Mouse (Mus musculus): ENCODE measurements around the gene Myt1l.

Gene Myt1l

DNA sequence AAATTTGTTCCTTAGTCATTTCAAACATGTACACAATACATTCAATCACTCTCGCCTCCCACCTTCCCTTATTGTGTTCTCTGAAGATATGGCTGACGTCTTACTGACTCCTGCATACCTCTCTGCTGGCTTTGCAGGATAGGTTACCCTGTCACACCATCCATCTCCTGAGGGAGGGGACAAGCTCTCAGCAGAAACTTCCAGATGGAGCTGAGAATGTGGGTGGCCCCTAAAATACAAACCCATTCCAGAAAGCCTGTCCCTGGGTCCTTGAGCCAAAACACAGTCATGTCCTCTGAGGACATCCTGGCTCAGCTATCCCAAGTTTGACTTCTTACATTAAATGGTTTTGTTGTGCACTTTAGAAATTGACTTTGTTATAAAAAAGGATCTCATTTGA is 129.7 kb downstream of the Myt1l start:
- no peak for DNase-seq

- DNase-seq = no peak
Observed at GRCm38 (mm10) chr12:29671984-29672383, 143.8 kb downstream of the Myt1l start.

- DNase-seq = peak; percentile 55
Observed at GRCm38 (mm10) chr12:29675594-29676362, 147.6 kb downstream of the Myt1l start.

DNA sequence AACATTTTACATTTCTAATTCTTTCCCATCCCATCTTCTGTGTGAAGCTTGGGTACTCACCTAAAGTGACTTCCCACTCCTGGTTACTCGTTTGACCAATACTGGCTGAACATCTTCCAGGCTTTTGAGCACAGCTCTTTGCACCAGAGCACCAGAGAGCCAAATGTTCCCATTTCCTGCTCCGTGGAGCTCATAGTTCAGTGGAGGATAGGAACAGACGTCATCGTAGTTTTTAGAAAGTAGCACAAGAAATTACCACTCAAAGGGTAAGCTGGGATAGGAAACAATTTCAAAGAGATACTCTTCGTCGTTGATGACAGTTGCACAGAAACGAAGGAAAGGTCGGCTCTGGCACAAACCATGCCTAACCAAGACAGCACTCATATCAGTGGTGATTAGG is 154.2 kb downstream of the Myt1l start:
- no peak for DNase-seq

GRCm38 (mm10) chr12:29682946-29683345 is 154.8 kb downstream of the Myt1l start:
- DNase-seq = no peak

DNA sequence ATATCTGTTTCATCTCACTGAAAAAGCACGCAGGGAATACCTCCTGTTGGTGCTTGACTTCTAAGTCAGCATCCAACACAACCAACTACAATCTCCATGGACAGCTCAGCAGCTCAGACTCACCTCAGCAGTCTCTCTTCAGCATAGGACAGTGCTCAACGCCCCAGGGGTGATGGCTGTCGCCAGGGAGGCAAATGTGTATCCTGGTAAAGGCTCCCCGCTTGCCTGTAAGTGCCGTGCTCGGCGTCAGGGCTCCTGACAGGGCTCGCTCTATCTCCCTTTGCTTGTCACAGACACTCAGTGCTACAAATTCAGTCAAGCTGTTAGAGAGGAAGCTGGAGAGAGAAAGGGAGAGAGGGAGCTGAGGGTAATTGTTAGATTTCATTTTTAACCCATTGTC is 158.1 kb downstream of the Myt1l start:
- DNase-seq = no peak

- no peak for DNase-seq
Observed at GRCm38 (mm10) chr12:29691566-29691965, 163.4 kb downstream of the Myt1l start.

DNA sequence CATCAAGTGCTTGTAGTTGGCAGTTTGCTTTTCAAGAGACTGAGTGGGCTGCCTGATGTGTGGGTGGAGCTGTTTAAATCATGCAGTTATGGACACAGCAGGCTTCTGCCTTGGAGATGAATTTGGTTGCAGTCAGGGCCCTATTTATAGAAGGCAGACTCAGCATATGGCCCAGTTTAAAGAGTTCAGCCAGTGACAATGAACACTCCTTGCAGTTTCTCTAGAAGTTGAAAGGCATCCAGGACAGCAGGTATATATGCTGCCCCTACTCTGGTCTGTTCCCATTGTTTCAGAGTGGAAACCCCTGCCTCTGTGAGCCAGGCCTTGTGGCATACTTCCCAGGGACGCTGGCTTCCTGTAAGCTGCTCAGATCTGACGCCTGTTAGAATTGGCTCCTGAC is 167.0 kb downstream of the Myt1l start:
- DNase-seq = peak; percentile 21

- DNase-seq = peak; percentile 16
Observed at GRCm38 (mm10) chr12:29697526-29698500, 169.6 kb downstream of the Myt1l start.

GRCm38 (mm10) chr12:29698541-29698940 is 170.4 kb downstream of the Myt1l start:
- no peak for DNase-seq

DNA sequence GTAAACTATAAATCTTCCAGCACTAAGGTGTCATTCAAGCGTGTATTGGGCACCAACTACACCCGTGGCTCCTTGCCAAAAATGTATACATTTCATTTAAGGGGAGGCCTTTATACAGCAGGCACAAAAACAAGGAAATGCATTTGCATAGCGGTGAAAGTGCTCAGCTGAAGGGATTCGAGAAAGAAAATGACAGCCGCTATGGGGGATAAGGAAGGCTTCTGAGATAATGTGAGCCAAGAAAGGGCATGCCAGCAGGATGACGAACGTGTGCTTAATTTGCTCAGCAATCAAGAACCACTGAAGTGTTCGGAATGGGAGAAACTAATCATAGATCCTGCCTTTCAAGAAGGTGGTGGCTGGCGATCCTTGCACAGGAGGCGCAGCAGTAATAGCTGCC is 170.8 kb downstream of the Myt1l start:
- DNase-seq = no peak

GRCm38 (mm10) chr12:29699386-29699785 is 171.2 kb downstream of the Myt1l start:
- DNase-seq = no peak

- no peak for DNase-seq
Observed at GRCm38 (mm10) chr12:29700026-29700425, 171.8 kb downstream of the Myt1l start.

GRCm38 (mm10) chr12:29701076-29701475 is 172.9 kb downstream of the Myt1l start:
- DNase-seq = no peak

- DNase-seq = peak; percentile 15
Observed at GRCm38 (mm10) chr12:29701731-29702316, 173.6 kb downstream of the Myt1l start.

- peak; percentile 59 for DNase-seq
Observed at GRCm38 (mm10) chr12:29702626-29703025, 174.4 kb downstream of the Myt1l start.

- no peak for DNase-seq
Observed at GRCm38 (mm10) chr12:29703541-29703940, 175.4 kb downstream of the Myt1l start.

GRCm38 (mm10) chr12:29707094-29707493 is 178.9 kb downstream of the Myt1l start:
- no peak for DNase-seq

GRCm38 (mm10) chr12:29708166-29708565 is 180.0 kb downstream of the Myt1l start:
- DNase-seq = no peak

DNA sequence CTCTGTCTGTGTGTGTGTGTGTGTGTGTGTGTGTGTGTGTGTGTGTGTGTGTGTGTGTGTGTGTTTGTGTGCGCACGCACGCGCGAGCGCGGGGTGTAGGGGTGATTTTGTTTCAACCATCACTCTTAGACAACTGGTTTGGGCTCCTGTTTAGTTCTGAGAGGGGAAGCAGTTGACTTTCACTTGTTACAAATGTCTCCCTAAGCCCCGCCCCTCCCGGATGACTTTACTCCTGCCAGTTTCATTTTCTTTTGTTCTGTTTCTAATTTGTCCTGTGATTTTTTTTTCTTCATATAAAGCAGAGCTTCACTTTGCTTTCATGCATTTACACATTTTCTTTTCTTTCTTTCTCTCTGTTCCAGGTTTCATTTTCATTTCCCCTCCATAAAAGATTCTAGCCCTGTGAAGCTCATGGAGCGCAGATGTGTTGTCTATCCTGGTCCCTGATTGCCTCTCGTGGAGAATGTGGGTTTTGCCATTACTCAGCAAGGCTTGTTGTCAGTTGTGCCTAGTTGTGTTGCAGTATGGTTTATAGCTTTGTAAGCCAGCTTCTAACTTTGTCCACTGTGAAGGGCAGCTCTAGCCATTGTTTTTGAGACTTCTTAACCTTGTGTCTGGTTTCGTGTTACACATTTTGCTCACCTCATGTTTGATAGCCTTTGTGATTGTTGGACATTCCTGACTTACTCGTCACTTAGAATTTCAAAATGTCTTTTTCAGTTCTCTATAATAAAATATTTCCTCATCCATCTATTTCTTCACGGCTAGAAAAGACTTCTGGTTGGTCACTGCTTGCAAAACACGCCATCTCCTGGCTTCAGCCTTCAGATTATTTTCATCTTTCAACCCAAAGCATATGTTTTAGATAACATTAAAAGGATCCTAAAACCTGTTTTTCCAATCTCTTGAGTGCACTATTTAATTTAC is 184.9 kb downstream of the Myt1l start:
- no peak for DNase-seq

- peak; percentile 74 for DNase-seq
Observed at GRCm38 (mm10) chr12:29723722-29724338, 195.6 kb downstream of the Myt1l start.

- no peak for DNase-seq
Observed at GRCm38 (mm10) chr12:29728294-29728693, 200.1 kb downstream of the Myt1l start.
